Mouse (Mus musculus) kidney, embryonic 15.5 days (tissue): ENCODE data around the gene Metrn. TPM values are rescaled to one million over a fixed set of nuclear protein-coding genes. Genes with fewer than 3 reads are reported as not detected.
A peak's percentile ranks its signal among the peaks of the same experiment; 100 is the strongest.

ENCODE experiments used
- ATAC-seq: fragments of 200-750 bp; cut with Nextera tagmentation; replicated peaks from 2 replicates; pipeline ENCODE4 v1.8.0; 2017; ENCODE audit warnings: moderate TSS enrichment; ENCODE audit not compliant: low FRiP score
- H3K27ac ChIP-seq: fragments of 300-500 bp; sonication (generic); 2 replicates; pipeline ENCODE4 v1.5.1; 2015; ENCODE audit warnings: mild to moderate bottlenecking, inconsistent platforms
- H3K27me3 ChIP-seq: fragments of 300-500 bp; sonication (generic); 2 replicates; pipeline ENCODE4 v1.6.1; 2015; ENCODE audit warnings: inconsistent platforms
- H3K36me3 ChIP-seq: fragments of 300-500 bp; sonication (generic); 2 replicates; pipeline ENCODE4 v1.6.1; 2015; ENCODE audit warnings: inconsistent platforms
- H3K4me1 ChIP-seq: fragments of 300-500 bp; sonication (generic); 2 replicates; pipeline ENCODE4 v1.6.1; 2015; ENCODE audit warnings: inconsistent platforms
- H3K4me2 ChIP-seq: fragments of 300-500 bp; sonication (generic); 2 replicates; pipeline ENCODE4 v1.6.1; 2015; ENCODE audit warnings: moderate library complexity, mild to moderate bottlenecking, inconsistent platforms
- H3K4me3 ChIP-seq: fragments of 300-500 bp; sonication (generic); replicated peaks from 2 replicates; pipeline ENCODE4 v1.5.1; 2015; ENCODE audit warnings: mild to moderate bottlenecking, inconsistent platforms
- H3K9ac ChIP-seq: fragments of 300-500 bp; sonication (generic); 2 replicates; pipeline ENCODE4 v1.6.1; 2015; ENCODE audit warnings: mild to moderate bottlenecking, inconsistent platforms
- H3K9me3 ChIP-seq: fragments of 300-500 bp; sonication (generic); replicated peaks from 2 replicates; pipeline ENCODE4 v1.6.1; 2016; ENCODE audit warnings: inconsistent platforms
- WGBS: fragments of 180-500 bp; shearing (Covaris S2); methylation state at CpG from one replicate; pipeline ENCODE4 v1.1.7; 2015; ENCODE audit warnings: mixed read lengths; 5-methylcytosine and 5-hydroxymethylcytosine counted together
- polyA plus RNA-seq: library from polyadenylated mRNA; unstranded; fragments of >200 nt; fragmentation: Nextera tagmentation; extraction: Ambion mirVana; gene quantifications from 2 replicates; pipeline ENCODE4 v1.2.1, GENCODE M21; 2015

Metrn gene
- polyA plus RNA-seq = 53.5 and 58.5 TPM in 2 replicates

DNA sequence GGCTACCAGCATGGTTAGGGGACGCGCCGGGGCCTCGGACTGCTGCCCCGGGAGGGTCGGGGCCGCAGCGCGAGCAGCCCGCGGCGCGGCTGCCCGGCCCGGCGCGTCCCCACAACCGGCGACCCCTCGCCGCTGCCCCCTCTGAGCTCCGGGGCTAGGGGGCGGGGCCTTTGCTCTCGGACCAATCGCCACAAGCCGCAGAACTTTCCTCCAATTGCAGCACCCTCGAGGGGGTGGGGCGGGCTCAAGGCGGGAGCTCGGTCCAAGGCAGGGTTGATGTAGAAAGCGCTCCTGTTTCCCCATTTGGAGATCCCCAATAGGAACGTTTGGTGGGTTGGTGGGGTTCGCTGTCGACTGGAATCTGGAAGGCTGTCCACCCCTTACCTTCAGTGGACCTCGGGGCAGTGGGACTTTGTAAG is at the start of gene Metrn:
Metrn (minus strand) TSS at position 186 of the 419 bp plus-strand sequence.
- WGBS = under 1% methylated on average over 35 of the region's 35 CpGs
- H3K9ac ChIP-seq = peak within 1 kb of the TSS; percentile 65
- peak; percentile 80 for ATAC-seq

DNA sequence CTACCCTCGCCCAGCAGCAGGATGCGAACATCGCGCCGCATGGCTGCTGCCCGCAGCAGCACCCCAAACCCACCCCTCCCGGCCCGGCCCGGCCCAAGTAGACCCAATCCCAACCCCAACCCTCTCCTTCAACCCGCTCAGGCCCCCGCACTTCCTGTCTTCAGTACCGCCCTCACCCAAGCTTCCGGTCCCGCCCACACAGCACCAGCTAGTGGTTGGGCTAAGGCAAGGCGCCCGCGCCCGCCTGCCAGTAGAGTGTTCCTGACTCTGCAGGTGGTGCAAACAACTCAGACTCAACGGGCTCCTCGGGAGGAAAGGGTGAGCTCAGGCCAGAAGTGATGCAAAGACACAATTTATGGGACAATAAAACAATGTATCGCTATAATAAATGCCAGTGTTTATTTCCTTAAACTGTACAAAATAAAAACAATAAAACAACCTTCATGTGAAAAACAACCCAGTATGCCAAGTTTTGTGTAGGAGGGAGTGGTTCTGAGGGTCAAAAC is 47.5 kb upstream of the Metrn start, which contains the start of gene Rhot2:
Rhot2 (minus strand) TSS at position 456 of the 506 bp plus-strand sequence.
- ATAC-seq = peak; percentile 94
- H3K9ac ChIP-seq = peak within 1 kb of the TSS; percentile 76
- H3K4me1 ChIP-seq = peaks cover 23% of the 10 kb centered on the region
- H3K27me3 ChIP-seq = no peaks in the 10 kb centered on the region
- H3K9me3 ChIP-seq = no peaks in the 10 kb centered on the region
- peak within 1 kb of the TSS; percentile 77 for H3K4me3 ChIP-seq
- peaks cover 78% of the 10 kb centered on the region for H3K36me3 ChIP-seq
- peak within 1 kb of the TSS; percentile 78 for H3K4me2 ChIP-seq
- WGBS = 1% methylated on average over 21 of the region's 21 CpGs
- H3K27ac ChIP-seq = peak within 1 kb of the TSS; percentile 88

More for the DNA sequence above, at the start of gene Metrn:
- peak within 1 kb of the TSS; percentile 67 for H3K4me3 ChIP-seq
- peak within 1 kb of the TSS; percentile 93 for H3K4me2 ChIP-seq
- H3K9me3 ChIP-seq = no peaks in the 10 kb centered on the region
- H3K36me3 ChIP-seq = 0 out of 2 replicates have a peak, but pooled peaks cover 3% of the 10 kb centered on the region
- peak within 1 kb of the TSS; percentile 56 for H3K27ac ChIP-seq
- peaks cover 49% of the 10 kb centered on the region for H3K4me1 ChIP-seq
- peaks cover 9% of the 10 kb centered on the region for H3K27me3 ChIP-seq

DNA sequence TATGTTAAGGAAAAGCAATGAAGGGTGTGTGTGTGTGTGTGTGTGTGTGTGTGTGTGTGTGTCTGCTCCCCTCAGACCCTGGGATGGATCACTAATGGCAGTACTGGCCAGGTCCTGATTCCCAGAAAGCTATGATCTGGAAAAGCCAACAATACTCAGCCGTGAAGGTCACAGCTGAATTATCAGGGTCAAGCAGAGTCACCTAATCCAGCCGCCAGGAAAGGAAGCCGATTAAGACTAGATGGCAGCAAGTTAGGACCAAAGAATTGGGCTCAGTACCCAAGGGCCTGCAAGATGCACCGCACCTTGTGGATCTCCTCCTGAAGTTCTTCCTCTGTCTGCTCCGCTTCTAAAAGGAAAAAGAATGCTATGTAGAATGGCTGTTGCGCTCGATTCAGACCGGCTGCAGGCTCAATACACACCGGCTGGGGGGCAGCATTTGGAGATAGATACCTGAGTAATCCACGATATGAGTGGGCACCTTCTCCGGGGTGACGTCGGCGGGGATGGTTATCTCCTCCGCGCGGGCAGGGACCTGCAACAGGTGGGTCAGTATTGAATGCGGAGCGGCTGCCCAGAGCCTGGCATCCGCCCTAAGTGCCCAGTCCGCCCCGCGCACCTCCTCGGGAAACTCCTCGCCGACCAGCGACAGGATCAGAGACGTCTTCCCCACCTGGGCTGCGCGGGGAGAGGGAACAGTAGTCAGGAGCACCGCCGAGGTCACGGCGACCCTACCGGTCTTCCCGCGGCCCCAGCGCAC is 46.9 kb upstream of the Metrn start:
- peak overlapping the region; percentile 77 for H3K4me3 ChIP-seq
- H3K4me2 ChIP-seq = peak overlapping the region; percentile 78
- H3K36me3 ChIP-seq = peaks cover 78% of the 10 kb centered on the region
- 2% methylated on average over 36 of the region's 38 CpGs for WGBS
- H3K9me3 ChIP-seq = no peaks in the 10 kb centered on the region
- peak overlapping the region; percentile 88 for H3K27ac ChIP-seq
- no peak for ATAC-seq
- peaks cover 24% of the 10 kb centered on the region for H3K4me1 ChIP-seq
- H3K9ac ChIP-seq = peak overlapping the region; percentile 76
- H3K27me3 ChIP-seq = no peaks in the 10 kb centered on the region

DNA sequence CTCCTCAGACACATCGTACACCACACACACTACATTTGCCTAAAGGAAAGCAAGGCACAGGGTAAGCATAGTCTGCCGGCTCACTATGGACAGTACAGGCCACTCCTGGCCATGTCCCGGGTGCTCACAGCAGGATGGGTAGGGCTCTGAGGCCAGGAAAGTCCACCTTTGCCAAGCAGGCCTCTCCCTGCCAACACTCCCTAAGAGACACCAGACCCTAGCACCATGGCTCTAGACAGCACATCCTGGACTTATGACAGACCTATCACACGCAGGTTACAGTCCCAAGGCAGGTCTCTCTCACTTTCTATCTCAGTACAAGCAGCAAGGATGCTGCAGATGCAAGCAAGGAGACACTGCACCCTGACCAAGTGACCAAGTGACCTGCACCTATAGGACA is 46.2 kb upstream of the Metrn start:
- no peaks in the 10 kb centered on the region for H3K27me3 ChIP-seq
- WGBS = 90% methylated on average over 4 of the region's 4 CpGs
- no peak for ATAC-seq
- no peaks in the 10 kb centered on the region for H3K9me3 ChIP-seq
- peaks cover 76% of the 10 kb centered on the region for H3K36me3 ChIP-seq
- H3K9ac ChIP-seq = peak overlapping the region; percentile 76; the same call in 1 of the 2 replicates
- peak overlapping the region; percentile 77 for H3K4me3 ChIP-seq
- H3K4me1 ChIP-seq = peaks cover 28% of the 10 kb centered on the region
- H3K4me2 ChIP-seq = peak overlapping the region; percentile 78
- H3K27ac ChIP-seq = no peak overlapping the region

DNA sequence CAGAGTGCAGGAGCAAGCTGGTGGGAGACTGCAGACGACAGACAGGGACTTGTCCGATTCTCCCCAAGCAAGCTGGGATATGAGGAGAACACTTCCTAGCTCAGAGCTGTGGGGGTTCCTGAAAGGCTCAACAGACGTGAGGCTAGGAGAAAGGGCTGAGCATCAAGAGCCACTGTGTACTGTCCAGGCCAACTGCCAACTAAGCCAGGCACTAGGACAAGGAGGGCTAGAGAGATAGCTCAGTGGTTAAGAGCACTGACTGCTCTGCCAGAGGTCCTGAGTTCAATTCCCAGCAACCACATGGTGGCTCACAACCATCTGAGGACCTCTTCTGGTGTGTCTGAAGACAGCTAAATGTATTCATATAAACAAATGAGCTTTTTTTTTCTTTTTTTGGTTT is 45.6 kb upstream of the Metrn start:
- Histone ChIP-seq H3K4me3 (no peak overlapping the region), H3K9ac (no peak overlapping the region), H3K9me3 (no peaks in the 10 kb centered on the region), H3K36me3 (peaks cover 78% of the 10 kb centered on the region), H3K27ac (no peak overlapping the region), H3K4me2 (no peak overlapping the region), H3K27me3 (no peaks in the 10 kb centered on the region), H3K4me1 (peaks cover 34% of the 10 kb centered on the region)
- no peak for ATAC-seq
- 84% methylated on average over 3 of the region's 3 CpGs for WGBS

DNA sequence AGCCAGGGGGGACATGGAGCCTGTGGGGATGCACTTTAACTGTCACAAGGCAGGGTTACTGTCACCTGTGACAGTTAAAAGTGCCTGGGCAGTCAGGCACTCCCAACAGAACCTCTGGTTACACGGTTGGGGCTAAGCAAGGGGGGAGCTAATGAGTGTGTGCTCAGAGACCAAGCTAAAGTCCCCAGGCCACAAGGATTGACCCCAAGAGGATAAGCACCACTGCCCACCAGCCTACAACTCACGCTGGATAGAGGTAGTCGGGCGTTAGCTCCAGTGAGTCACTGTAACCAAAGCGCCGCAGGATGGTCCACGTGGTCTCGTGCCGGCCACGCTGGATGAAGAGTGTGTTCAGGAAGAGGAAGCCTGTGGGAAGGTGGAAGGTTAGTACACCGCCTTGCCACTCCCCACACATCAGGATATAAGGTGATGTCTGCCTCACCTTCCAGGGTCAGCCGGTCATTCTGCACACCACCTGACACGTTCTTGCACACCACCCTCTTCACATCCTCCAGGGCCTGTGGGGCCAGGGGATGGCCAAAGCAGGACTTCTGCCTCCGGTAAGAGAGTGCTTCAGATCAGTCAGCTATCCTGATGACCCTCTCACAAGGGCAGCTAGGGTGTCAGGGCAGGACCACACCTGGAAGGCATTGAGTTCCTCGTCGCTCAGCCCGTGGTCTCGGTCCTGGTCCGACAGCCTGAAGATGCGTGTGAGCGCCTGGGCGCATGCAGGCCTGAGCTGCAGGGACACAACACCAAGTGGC is 44.4 kb upstream of the Metrn start, which contains the start of gene Gm20683:
Gm20683 (minus strand) TSS at position 647 of the 764 bp plus-strand sequence.
- WGBS = 95% methylated on average over 22 of the region's 22 CpGs
- Histone ChIP-seq H3K4me3 (no peak within 1 kb of the TSS), H3K9ac (no peak within 1 kb of the TSS), H3K4me2 (no peak within 1 kb of the TSS), H3K27me3 (no peaks in the 10 kb centered on the region), H3K36me3 (peaks cover 67% of the 10 kb centered on the region), H3K4me1 (peaks cover 46% of the 10 kb centered on the region), H3K27ac (no peak within 1 kb of the TSS), H3K9me3 (no peaks in the 10 kb centered on the region)
- ATAC-seq = no peak

DNA sequence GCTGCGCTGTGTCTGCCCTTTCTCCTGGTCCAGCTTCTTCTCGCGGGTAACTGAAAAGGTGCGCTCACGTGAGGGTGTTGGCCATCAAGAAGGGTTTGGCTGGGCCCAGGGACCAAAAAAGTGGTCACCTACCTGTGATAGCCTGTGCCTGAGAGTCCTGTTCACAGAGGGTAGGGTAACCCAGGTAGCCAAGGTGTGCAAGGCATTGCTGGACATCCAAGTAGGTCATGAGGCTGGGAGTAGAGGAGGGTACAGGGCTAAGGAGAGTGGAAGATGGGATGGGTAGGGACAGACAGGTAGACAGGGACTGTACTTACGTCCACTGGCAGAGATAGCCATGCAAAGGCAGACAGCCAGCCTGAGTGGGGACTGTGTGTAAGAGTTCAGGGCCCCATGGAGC is 43.6 kb upstream of the Metrn start:
- H3K36me3 ChIP-seq = peaks cover 65% of the 10 kb centered on the region
- H3K4me2 ChIP-seq = no peak overlapping the region
- H3K27me3 ChIP-seq = no peaks in the 10 kb centered on the region
- H3K4me1 ChIP-seq = peaks cover 54% of the 10 kb centered on the region
- no peaks in the 10 kb centered on the region for H3K9me3 ChIP-seq
- 96% methylated on average over 6 of the region's 6 CpGs for WGBS
- no peak overlapping the region for H3K27ac ChIP-seq
- H3K4me3 ChIP-seq = no peak overlapping the region
- ATAC-seq = no peak
- no peak overlapping the region for H3K9ac ChIP-seq

DNA sequence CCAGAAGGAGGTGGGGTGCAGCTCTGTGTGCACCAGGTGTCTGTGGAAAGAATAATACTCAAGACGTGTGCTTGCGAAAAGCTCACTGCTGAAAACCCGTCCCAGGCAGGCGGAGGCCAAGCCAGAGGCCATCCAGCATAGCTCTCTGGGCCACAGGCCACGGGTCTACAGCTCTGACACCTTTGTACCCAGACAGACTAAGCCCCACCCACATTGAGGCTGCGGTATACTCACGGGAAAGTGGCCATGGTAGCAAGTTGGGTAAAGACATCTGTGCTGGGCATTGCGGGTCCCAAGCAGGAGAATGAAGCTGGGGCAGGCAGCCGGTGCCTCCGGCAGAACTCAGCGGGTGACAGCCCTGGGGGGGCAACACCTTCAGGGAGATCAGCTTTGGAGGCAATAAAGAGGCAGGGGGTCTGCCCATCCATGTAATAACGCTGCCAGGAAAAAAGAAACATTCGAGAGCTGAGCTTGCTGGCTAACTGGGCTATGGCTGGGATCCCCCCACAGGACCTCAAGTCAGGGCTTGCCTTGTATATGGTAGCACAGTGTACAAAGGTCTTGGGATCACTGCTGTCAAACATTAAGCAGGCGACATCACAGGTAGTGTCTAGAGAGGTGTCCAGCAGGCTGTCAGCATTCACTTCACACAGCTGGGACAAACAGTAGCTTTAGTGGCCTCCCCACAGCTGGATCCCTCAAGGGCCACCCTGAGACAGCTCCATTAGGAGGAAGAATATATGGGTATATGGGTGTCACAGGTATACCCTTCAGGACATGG is 42.7 kb upstream of the Metrn start:
- no peak for ATAC-seq
- Histone ChIP-seq H3K4me3 (no peak overlapping the region), H3K4me1 (peaks cover 57% of the 10 kb centered on the region), H3K9me3 (no peaks in the 10 kb centered on the region), H3K9ac (no peak overlapping the region), H3K27ac (no peak overlapping the region), H3K4me2 (no peak overlapping the region), H3K27me3 (no peaks in the 10 kb centered on the region), H3K36me3 (peaks cover 67% of the 10 kb centered on the region)
- WGBS = 82% methylated on average over 14 of the region's 14 CpGs

DNA sequence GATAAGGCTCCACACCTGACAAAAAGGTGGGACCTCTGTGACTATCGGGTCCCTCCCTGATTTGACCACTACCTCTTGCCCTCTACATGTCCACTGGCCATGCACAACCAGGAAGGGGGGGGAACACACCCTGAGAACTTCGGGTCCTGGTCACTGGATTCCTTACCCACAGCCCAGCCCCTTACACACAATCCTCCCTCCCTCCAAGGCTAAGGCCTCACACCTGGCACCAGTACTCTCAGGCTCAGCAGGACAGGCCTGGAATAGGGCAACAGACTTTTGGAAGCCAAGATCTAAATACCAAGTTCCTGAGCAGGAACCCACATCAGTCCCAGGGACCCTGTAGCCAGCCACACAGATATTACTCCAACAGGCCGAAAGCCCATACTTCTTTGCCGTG is 42.0 kb upstream of the Metrn start:
- Histone ChIP-seq H3K4me3 (no peak overlapping the region), H3K36me3 (peaks cover 67% of the 10 kb centered on the region), H3K4me2 (no peak overlapping the region), H3K4me1 (peaks cover 62% of the 10 kb centered on the region), H3K9me3 (no peaks in the 10 kb centered on the region), H3K27ac (no peak overlapping the region), H3K27me3 (no peaks in the 10 kb centered on the region), H3K9ac (no peak overlapping the region)
- 82% methylated on average over 4 of the region's 4 CpGs for WGBS
- no peak for ATAC-seq

DNA sequence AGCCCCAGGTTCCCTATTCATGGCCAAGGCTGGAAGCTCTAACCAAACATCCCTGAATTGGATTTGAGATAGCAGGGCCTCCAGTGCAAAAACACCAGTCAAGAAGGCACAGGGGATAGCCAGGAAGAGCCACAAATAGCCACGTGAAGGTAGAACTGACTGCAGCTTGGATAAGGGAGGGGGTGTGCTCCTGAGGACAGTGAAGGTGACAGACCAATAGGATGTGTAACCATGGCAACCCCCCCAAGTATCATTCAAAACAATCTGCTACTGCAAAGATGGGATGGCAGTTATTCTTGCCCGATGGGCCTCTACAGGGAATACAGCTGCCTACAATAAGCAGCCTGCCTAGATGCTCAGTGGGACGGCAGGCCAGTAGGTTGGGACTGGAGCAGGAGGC is 40.6 kb upstream of the Metrn start:
- ATAC-seq = no peak
- WGBS = 52% methylated on average over 3 of the region's 3 CpGs
- Histone ChIP-seq H3K27me3 (no peaks in the 10 kb centered on the region), H3K4me2 (peak overlapping the region; percentile 95), H3K4me3 (peak overlapping the region; percentile 42), H3K9ac (no peak overlapping the region), H3K36me3 (peaks cover 62% of the 10 kb centered on the region), H3K27ac (peak overlapping the region; percentile 85), H3K9me3 (no peaks in the 10 kb centered on the region), H3K4me1 (peaks cover 57% of the 10 kb centered on the region)

DNA sequence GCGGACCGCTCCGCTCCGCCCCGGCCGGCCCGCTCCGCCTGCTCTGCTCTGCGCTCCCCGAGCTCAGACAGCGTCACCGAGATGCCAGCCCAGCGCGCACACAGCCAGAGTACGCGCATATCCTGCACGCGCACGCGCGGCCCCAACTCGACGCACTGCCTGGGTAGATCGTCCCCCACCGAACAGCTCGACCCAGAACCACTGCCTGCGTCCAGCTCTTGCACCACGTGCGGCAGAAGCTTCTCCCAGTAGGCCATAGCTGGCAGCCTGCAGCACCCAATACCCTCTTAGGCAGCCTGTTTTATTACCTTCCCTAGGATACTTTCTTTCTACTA is 40.1 kb upstream of the Metrn start, which contains the start of gene Rhbdl1:
Rhbdl1 (minus strand) TSS at position 220 of the 335 bp plus-strand sequence.
- Histone ChIP-seq H3K36me3 (peaks cover 57% of the 10 kb centered on the region), H3K4me1 (peaks cover 58% of the 10 kb centered on the region), H3K9me3 (no peaks in the 10 kb centered on the region), H3K9ac (peak within 1 kb of the TSS; percentile 42), H3K4me3 (peak within 1 kb of the TSS; percentile 42), H3K27me3 (no peaks in the 10 kb centered on the region), H3K4me2 (peak within 1 kb of the TSS; percentile 95), H3K27ac (peak within 1 kb of the TSS; percentile 85)
- 0 out of 2 replicates have a peak, but pooled peaks have one; percentile 34 for ATAC-seq
- WGBS = 2% methylated on average over 29 of the region's 29 CpGs
